Mouse (Mus musculus) brain, embryonic 14.5 days (tissue): Measurements from ENCODE around the gene Gsta4.

ENCODE experiments used
- CTCF ChIP-seq: fragments of 200-500 bp; IDR thresholded peaks from 2 replicates; pipeline ENCODE4 v1.5.1; 2012; ENCODE audit warnings: inconsistent platforms, mild to moderate bottlenecking, moderate library complexity, borderline replicate concordance; ENCODE audit not compliant: insufficient read depth, insufficient read length; ENCODE audit errors: extremely low read depth
- POLR2A ChIP-seq: fragments of 200-500 bp; IDR thresholded peaks from 2 replicates; pipeline ENCODE4 v1.6.1; 2012; ENCODE audit warnings: mild to moderate bottlenecking, inconsistent platforms, borderline replicate concordance; ENCODE audit not compliant: poor library complexity, insufficient read depth, insufficient read length, severe bottlenecking; ENCODE audit errors: extremely low read depth

GRCm38 (mm10) chr9:78166694-78167452 lies 15.7 kb upstream of the Gsta4 start:
- TF ChIP-seq CTCF: no peak
- no peak for TF ChIP-seq POLR2A
